Mouse (Mus musculus): ENCODE results near the gene Trpm2. TPM values are rescaled to one million over a fixed set of nuclear protein-coding genes. Genes with fewer than 3 reads are reported as not detected.

Trpm2 gene
- polyA plus RNA-seq, 1 experiment: 28.3 TPM

GRCm38 (mm10) chr10:77912605-77913004 is 57.8 kb downstream of the Trpm2 start:
- no peak for DNase-seq (ENCODE audit: extremely low spot score in 1 of 2, low spot score in 1 of 2)

- DNase-seq (ENCODE audit: extremely low spot score in 1 of 2, low spot score in 1 of 2): peak; percentile 50 to 67
Observed at GRCm38 (mm10) chr10:77902894-77903715, 67.3 kb downstream of the Trpm2 start.

GRCm38 (mm10) chr10:77902211-77902893 is 68.0 kb downstream of the Trpm2 start, which contains the start of gene Lrrc3:
TSS of gene Lrrc3 (minus strand) at chr10:77902536.
- peak; percentile 36 to 47 for DNase-seq (ENCODE audit: extremely low spot score in 1 of 2, low spot score in 1 of 2)

- DNase-seq (ENCODE audit: extremely low spot score in 1 of 2, low spot score in 1 of 2): peak in 1 of 2 experiments; percentile 39
Observed at GRCm38 (mm10) chr10:77901871-77902210, 68.5 kb downstream of the Trpm2 start.

- DNase-seq (ENCODE audit: extremely low spot score in 1 of 2, low spot score in 1 of 2): no peak
Observed at GRCm38 (mm10) chr10:77900903-77901818, 69.2 kb downstream of the Trpm2 start.

- no peak for DNase-seq (ENCODE audit: extremely low spot score in 1 of 2, low spot score in 1 of 2)
Observed at GRCm38 (mm10) chr10:77900126-77900525, 70.2 kb downstream of the Trpm2 start.

- DNase-seq (ENCODE audit: extremely low spot score in 1 of 2, low spot score in 1 of 2): no peak
Observed at GRCm38 (mm10) chr10:77895562-77895961, 74.8 kb downstream of the Trpm2 start.

GRCm38 (mm10) chr10:77890987-77891565 is 79.3 kb downstream of the Trpm2 start:
- no peak for DNase-seq (ENCODE audit: extremely low spot score in 1 of 2, low spot score in 1 of 2)

- DNase-seq (ENCODE audit: extremely low spot score in 1 of 2, low spot score in 1 of 2): no peak
Observed at GRCm38 (mm10) chr10:77886007-77886747, 84.2 kb downstream of the Trpm2 start.

- DNase-seq (ENCODE audit: extremely low spot score in 1 of 2, low spot score in 1 of 2): no peak
Observed at GRCm38 (mm10) chr10:77882553-77882952, 87.8 kb downstream of the Trpm2 start.

GRCm38 (mm10) chr10:77880305-77880704 is 90.1 kb downstream of the Trpm2 start:
- no peak for DNase-seq (ENCODE audit: extremely low spot score in 1 of 2, low spot score in 1 of 2)

GRCm38 (mm10) chr10:77878985-77879384 is 91.4 kb downstream of the Trpm2 start:
- DNase-seq (ENCODE audit: extremely low spot score in 1 of 2, low spot score in 1 of 2): peak in 1 of 2 experiments; percentile 68

- no peak for DNase-seq (ENCODE audit: extremely low spot score in 1 of 2, low spot score in 1 of 2)
Observed at GRCm38 (mm10) chr10:77869651-77870050, 100.7 kb downstream of the Trpm2 start.

GRCm38 (mm10) chr10:77867546-77867945 is 102.8 kb downstream of the Trpm2 start:
- no peak for DNase-seq (ENCODE audit: extremely low spot score in 1 of 2, low spot score in 1 of 2)

- DNase-seq (ENCODE audit: extremely low spot score in 1 of 2, low spot score in 1 of 2): no peak
Observed at GRCm38 (mm10) chr10:77864762-77865143, 105.6 kb downstream of the Trpm2 start.

GRCm38 (mm10) chr10:77864067-77864761 is 106.1 kb downstream of the Trpm2 start:
- DNase-seq (ENCODE audit: extremely low spot score in 1 of 2, low spot score in 1 of 2): no peak

- DNase-seq (ENCODE audit: extremely low spot score in 1 of 2, low spot score in 1 of 2): no peak
Observed at GRCm38 (mm10) chr10:77861675-77862074, 108.7 kb downstream of the Trpm2 start, which contains the start of gene Gm3285. TSS of gene Gm3285 (plus strand) at chr10:77861975.
